Mouse (Mus musculus) intestine, postnatal 0 days (tissue): ENCODE data around the gene Malsu1. TPM values are rescaled to one million over a fixed set of nuclear protein-coding genes. Genes with fewer than 3 reads are reported as not detected.
A peak's percentile ranks its signal among the peaks of the same experiment; 100 is the strongest.

Experiments used
- ATAC-seq: fragments of 200-750 bp; cut with Nextera tagmentation; 2 replicates; pipeline ENCODE4 v1.8.0; 2017; ENCODE audit warnings: mild to moderate bottlenecking, moderate TSS enrichment, moderate library complexity
- H3K27ac ChIP-seq: fragments of 300-500 bp; sonication (generic); 2 replicates; pipeline ENCODE4 v1.5.1; 2014; ENCODE audit warnings: mild to moderate bottlenecking, low read depth, low read length, moderate library complexity
- H3K27me3 ChIP-seq: fragments of 300-500 bp; sonication (generic); replicated peaks from 2 replicates; pipeline ENCODE4 v1.6.1; 2014; ENCODE audit warnings: low read length, mixed read lengths; ENCODE audit not compliant: control insufficient read depth, insufficient read depth
- H3K36me3 ChIP-seq: fragments of 300-500 bp; sonication (generic); 2 replicates; pipeline ENCODE4 v1.6.1; 2014; ENCODE audit warnings: mild to moderate bottlenecking, moderate library complexity; ENCODE audit not compliant: control insufficient read depth, insufficient read depth
- H3K4me1 ChIP-seq: fragments of 300-500 bp; sonication (generic); replicated peaks from 2 replicates; pipeline ENCODE4 v1.6.1; 2014; ENCODE audit warnings: antibody characterized with exemption, low read length, mixed read lengths; ENCODE audit not compliant: control insufficient read depth, insufficient read depth
- H3K4me2 ChIP-seq: fragments of 300-500 bp; sonication (generic); replicated peaks from 2 replicates; pipeline ENCODE4 v1.6.1; 2014; ENCODE audit warnings: low read depth, mild to moderate bottlenecking, moderate library complexity
- H3K4me3 ChIP-seq: fragments of 300-500 bp; sonication (generic); 2 replicates; pipeline ENCODE4 v1.5.1; 2014; ENCODE audit warnings: low read depth, low read length
- H3K9ac ChIP-seq: fragments of 300-500 bp; sonication (generic); 2 replicates; pipeline ENCODE4 v1.6.1; 2014; ENCODE audit warnings: mild to moderate bottlenecking, low read depth, low read length
- H3K9me3 ChIP-seq: fragments of 300-500 bp; sonication (generic); 2 replicates; pipeline ENCODE4 v1.6.1; 2016; ENCODE audit warnings: mixed run types; ENCODE audit not compliant: control insufficient read depth
- CTCF ChIP-seq: sonication (generic); IDR thresholded peaks from 2 replicates; pipeline ENCODE4 v1.5.1; 2016; ENCODE audit warnings: low read depth, mild to moderate bottlenecking, control low read depth, antibody characterized with exemption, moderate library complexity
- WGBS: fragments of 180-500 bp; shearing (Covaris S2); extraction: QIAGEN DNeasy Blood & Tissue Kit; methylation state at CpG from one replicate; pipeline ENCODE4 v1.1.7; 2014; 5-methylcytosine and 5-hydroxymethylcytosine counted together
- polyA plus RNA-seq: library from polyadenylated mRNA; unstranded; fragments of >200 nt; fragmentation: Nextera tagmentation; extraction: Ambion mirVana; gene quantifications from 2 replicates; pipeline ENCODE4 v1.2.1, GENCODE M21; 2015

Malsu1 gene
- polyA plus RNA-seq: 86.5 and 86.9 TPM in 2 replicates

- Histone ChIP-seq H3K36me3 (no peaks in the 10 kb centered on the region), H3K27ac (peak within 1 kb of the TSS; percentile 88), H3K4me3 (peak within 1 kb of the TSS; percentile 97), H3K27me3 (no peaks in the 10 kb centered on the region), H3K9me3 (no peaks in the 10 kb centered on the region), H3K9ac (peak within 1 kb of the TSS; percentile 91), H3K4me2 (peak within 1 kb of the TSS; percentile 71), H3K4me1 (peaks cover 9% of the 10 kb centered on the region; the same call in 1 of the 2 replicates)
- TF ChIP-seq CTCF: peak; percentile 13; the same call in 1 of the 2 replicates
- peak; percentile 92 for ATAC-seq
- WGBS: under 1% methylated on average over 49 of the region's 49 CpGs
Observed at GRCm38 (mm10) chr6:49073304-49074116, at the start of gene Malsu1. TSS of gene Malsu1 (plus strand) at chr6:49073795.

- no peaks in the 10 kb centered on the region for H3K9me3 ChIP-seq
- H3K4me3 ChIP-seq: no peak overlapping the region
- no peaks in the 10 kb centered on the region for H3K27me3 ChIP-seq
- H3K4me1 ChIP-seq: 0 out of 2 replicates have a peak, but pooled peaks cover 4% of the 10 kb centered on the region
- no peak overlapping the region for H3K9ac ChIP-seq
- WGBS: 89% methylated on average over 7 of the region's 7 CpGs
- H3K27ac ChIP-seq: no peak overlapping the region
- H3K4me2 ChIP-seq: no peak overlapping the region
- no peaks in the 10 kb centered on the region for H3K36me3 ChIP-seq
- ATAC-seq: no peak
- TF ChIP-seq CTCF: no peak
Observed at GRCm38 (mm10) chr6:49025290-49025689, 48.3 kb upstream of the Malsu1 start.

GRCm38 (mm10) chr6:49026496-49026895, 47.1 kb upstream of the Malsu1 start:
- no peak overlapping the region for H3K27ac ChIP-seq
- H3K36me3 ChIP-seq: no peaks in the 10 kb centered on the region
- no peak overlapping the region for H3K9ac ChIP-seq
- no peak for ATAC-seq
- no peaks in the 10 kb centered on the region for H3K27me3 ChIP-seq
- 0 out of 2 replicates have a peak, but pooled peaks cover 3% of the 10 kb centered on the region for H3K4me1 ChIP-seq
- WGBS: 57% methylated on average over 5 of the region's 5 CpGs
- no peaks in the 10 kb centered on the region for H3K9me3 ChIP-seq
- no peak for TF ChIP-seq CTCF
- no peak overlapping the region for H3K4me2 ChIP-seq
- H3K4me3 ChIP-seq: no peak overlapping the region

- WGBS: 44% methylated on average over 6 of the region's 6 CpGs
- Histone ChIP-seq H3K27ac (peak overlapping the region; percentile 86), H3K4me1 (0 out of 2 replicates have a peak, but pooled peaks cover 3% of the 10 kb centered on the region), H3K4me3 (no peak overlapping the region), H3K36me3 (no peaks in the 10 kb centered on the region), H3K9me3 (no peaks in the 10 kb centered on the region), H3K27me3 (no peaks in the 10 kb centered on the region), H3K9ac (no peak overlapping the region), H3K4me2 (no peak overlapping the region)
- ATAC-seq: peak; percentile 98
- no peak for TF ChIP-seq CTCF
Observed at GRCm38 (mm10) chr6:49028019-49028418, 45.6 kb upstream of the Malsu1 start.

- Histone ChIP-seq H3K27ac (peak overlapping the region; percentile 86), H3K27me3 (no peaks in the 10 kb centered on the region), H3K9ac (no peak overlapping the region), H3K4me2 (no peak overlapping the region), H3K9me3 (no peaks in the 10 kb centered on the region), H3K4me3 (no peak overlapping the region), H3K4me1 (0 out of 2 replicates have a peak, but pooled peaks cover 3% of the 10 kb centered on the region), H3K36me3 (no peaks in the 10 kb centered on the region)
- ATAC-seq: peak; percentile 57
- TF ChIP-seq CTCF: no peak
- WGBS: 45% methylated on average over 3 of the region's 3 CpGs
Observed at GRCm38 (mm10) chr6:49028708-49029107, 44.9 kb upstream of the Malsu1 start.

GRCm38 (mm10) chr6:49031230-49031629, 42.4 kb upstream of the Malsu1 start:
- H3K9me3 ChIP-seq: no peaks in the 10 kb centered on the region
- no peak overlapping the region for H3K27ac ChIP-seq
- ATAC-seq: no peak
- 0 out of 2 replicates have a peak, but pooled peaks cover 3% of the 10 kb centered on the region for H3K4me1 ChIP-seq
- no peak overlapping the region for H3K4me3 ChIP-seq
- no peak for TF ChIP-seq CTCF
- 38% methylated on average over 4 of the region's 4 CpGs for WGBS
- no peak overlapping the region for H3K9ac ChIP-seq
- H3K27me3 ChIP-seq: no peaks in the 10 kb centered on the region
- H3K4me2 ChIP-seq: no peak overlapping the region
- H3K36me3 ChIP-seq: no peaks in the 10 kb centered on the region
